Mouse (Mus musculus): ENCODE measurements around the gene Zfp956.

GRCm38 (mm10) chr6:47942461-47942860 lies 10.7 kb upstream of the Zfp956 start:
- TF ChIP-seq CTCF (IDR thresholded peaks at IDR 0.05; ENCODE audit: low read depth) (no peak), EP300 (optimal IDR thresholded peaks at IDR 0.05) (no peak)

Measured in stomach, postnatal 0 days (tissue).